7 mouse cellular contexts compared by ENCODE assay signal in the genomic region with DNA sequence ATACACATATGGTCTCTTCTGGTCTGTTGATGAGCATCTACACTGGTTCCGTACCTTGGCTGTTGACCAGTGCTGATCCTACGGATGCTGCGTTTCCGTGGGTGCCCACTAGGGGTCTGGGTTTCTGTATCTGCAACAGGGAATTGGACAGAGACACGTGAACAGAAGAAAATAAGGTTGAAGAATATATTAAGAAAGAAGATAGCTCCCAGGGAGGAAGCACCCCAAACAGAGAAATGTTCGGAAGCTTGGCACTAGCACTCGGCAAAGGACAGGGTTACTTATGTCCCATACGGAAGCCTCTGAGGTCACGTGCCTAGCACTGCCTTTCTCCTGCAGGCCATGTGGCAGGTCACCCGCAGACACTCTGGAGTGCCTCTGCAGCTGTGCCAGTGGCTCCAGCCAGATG. TPM values are rescaled to one million over a fixed set of nuclear protein-coding genes. Genes with fewer than 3 reads are reported as not detected.
DNase-seq lines count a peak whose midpoint lies in the region; ATAC-seq and TF ChIP-seq lines count a peak whose summit lies in the region.

No protein-coding gene starts in this region.

- no peak overlapping the region for H3K27ac ChIP-seq in CH12.LX (ENCODE audit: insufficient read depth, low read depth)
- H3K27ac ChIP-seq in lung, embryonic 16.5 days (ENCODE audit: low read length) = no peak overlapping the region

- ATAC-seq in lung, embryonic 16.5 days (ENCODE audit: low read depth) = peak; percentile 68; the same call in 1 of the 2 replicates

- in situ Hi-C loops in CH12.LX (cut with MboI; ENCODE audit: low pct_ligation_motif_present, low pct_unique_long_range_greater_than_20kb, low sequenced_read_pairs) = no loop called here

- H3K79me2 ChIP-seq in CH12.LX (replicated peaks; ENCODE audit: control insufficient read depth, extremely low read depth, insufficient read depth, poor library complexity, severe bottlenecking) = no peaks in the 10 kb centered on the region

- TF ChIP-seq EP300 in CH12.LX (IDR thresholded peaks at IDR 0.05; ENCODE audit: low read length) = no peak

- DNase-seq in A20 (ENCODE audit: low read depth, low spot score) (peak; percentile 65), CH12.LX (ENCODE audit: extremely low read depth) (peak; percentile 29)
- DNase-seq in cerebellum, adult 11-12 months = peak; percentile 47
- DNase-seq in gastrocnemius, postnatal 36 days = peak; percentile 12 to 29
- DNase-seq in kidney, adult 18-20 months = peak; percentile 67
- peak; percentile 34 for DNase-seq in spleen, adult 12 weeks (ENCODE audit: low spot score)

- H3K9me3 ChIP-seq in CH12.LX (replicated peaks; ENCODE audit: low read length) = no peaks in the 10 kb centered on the region
- no peaks in the 10 kb centered on the region for H3K9me3 ChIP-seq in lung, embryonic 16.5 days (ENCODE audit: control insufficient read depth, low read length)

- H3K36me3 ChIP-seq in CH12.LX (replicated peaks in 1 of 2; ENCODE audit: control insufficient read depth in 1 of 2, insufficient read depth in 1 of 2, low read length in 1 of 2) = no peaks in the 10 kb centered on the region
- H3K36me3 ChIP-seq in lung, embryonic 16.5 days (ENCODE audit: control insufficient read depth, insufficient read depth, low read length) = no peaks in the 10 kb centered on the region

- no peak overlapping the region for H3K4me2 ChIP-seq in CH12.LX (ENCODE audit: insufficient read depth, low read depth, poor library complexity, severe bottlenecking)
- H3K4me2 ChIP-seq in lung, embryonic 16.5 days (ENCODE audit: low read depth, low read length) = peak overlapping the region; percentile 13

- 44% methylated on average over 10 of the region's 10 CpGs for WGBS in lung, embryonic 16.5 days

- intact Hi-C loops in gastrocnemius, postnatal 36 days (cut with DNase I) = no loop called here

- TF ChIP-seq CTCF in CH12.LX (conservative IDR thresholded peaks at IDR 0.05 in 1 of 2, IDR thresholded peaks at IDR 0.05 in 1 of 2; ENCODE audit: low read depth in 2 of 2, low read length in 2 of 2) = peak; percentile 64 to 67

- no peak overlapping the region for H3K4me3 ChIP-seq in CH12.LX (replicated peaks in 1 of 3; ENCODE audit: low read depth in 2 of 3, low read length in 2 of 3, poor library complexity in 1 of 3)
- peak overlapping the region; percentile 3; the same call in 1 of the 2 replicates for H3K4me3 ChIP-seq in lung, embryonic 16.5 days (ENCODE audit: low read length)

- dilution Hi-C loops in CH12.LX (cut with MboI; ENCODE audit: extremely low pct_ligation_motif_present, extremely low pct_unique_long_range_greater_than_20kb, low sequenced_read_pairs) = no loop called here

- H3K9ac ChIP-seq in CH12.LX (ENCODE audit: insufficient read depth, low read depth) = no peak overlapping the region
- no peak overlapping the region for H3K9ac ChIP-seq in lung, embryonic 16.5 days (ENCODE audit: low read length)

- H3K4me1 ChIP-seq in CH12.LX (ENCODE audit: control insufficient read depth in 1 of 2, insufficient read depth in 2 of 2) = peaks cover 4 to 6% of the 10 kb centered on the region in 2 experiments; a peak in 3 of 4 replicates
- H3K4me1 ChIP-seq in lung, embryonic 16.5 days (replicated peaks; ENCODE audit: control insufficient read depth, insufficient read depth, low read length) = peaks cover 4% of the 10 kb centered on the region; the same call in 1 of the 2 replicates

- H3K27me3 ChIP-seq in CH12.LX (replicated peaks) = no peaks in the 10 kb centered on the region
- no peaks in the 10 kb centered on the region for H3K27me3 ChIP-seq in lung, embryonic 16.5 days (ENCODE audit: control insufficient read depth, insufficient read depth, low read depth, low read length)

- no peak for TF ChIP-seq POLR2A in CH12.LX (IDR thresholded peaks at IDR 0.05; ENCODE audit: low read depth, low read length)

- peak; percentile 33 for TF ChIP-seq RAD21 in CH12.LX (IDR thresholded peaks at IDR 0.05; ENCODE audit: low read depth, low read length)

TF ChIP-seq in CH12.LX, 34 proteins besides CTCF, POLR2A, EP300 and RAD21:
- TF ChIP-seq ZC3H11A (IDR thresholded peaks at IDR 0.05; ENCODE audit: low read depth, low read length) (no peak), ETS1 (conservative IDR thresholded peaks at IDR 0.05; ENCODE audit: low read depth, low read length) (no peak), MAX (IDR thresholded peaks at IDR 0.05; ENCODE audit: low read length) (peak; percentile 45), BHLHE40 (IDR thresholded peaks at IDR 0.05; ENCODE audit: low read depth, low read length) (peak; percentile 74), MXI1 (IDR thresholded peaks at IDR 0.05; ENCODE audit: low read depth, low read length) (0 out of 2 replicates have a peak, but pooled peaks have one; percentile 35), TCF12 (IDR thresholded peaks at IDR 0.05; ENCODE audit: low read depth, low read length) (no peak), POLR2AphosphoS2 (IDR thresholded peaks at IDR 0.05; ENCODE audit: low read depth, low read length) (no peak), SMC3 (IDR thresholded peaks at IDR 0.05; ENCODE audit: low read depth, low read length) (peak; percentile 44), MYC (IDR thresholded peaks at IDR 0.05; ENCODE audit: low read depth, low read length) (peak; percentile 63; the same call in 1 of the 2 replicates)

RNA-seq across cellular contexts. Expression of a gene that starts 46.6 kb away (rescaled TPM):
- total RNA-seq in CH12.LX (2012; rRNA removed) (267 and 310 TPM in 2 replicates), CH12.LX (2014; rRNA removed) (371 and 386 TPM in 2 replicates)
- 233 and 283 TPM in 2 replicates for polyA plus RNA-seq in CH12.LX (2012; ENCODE audit: insufficient read length, low read depth)
- total RNA-seq in gastrocnemius, postnatal 36 days (2021) = 100 to 1,000 TPM; 134 to 136 TPM
- 180 and 187 TPM in 2 replicates for polyA plus RNA-seq in lung, embryonic 16.5 days (2015; fragmentation: Nextera tagmentation; extraction: Ambion mirVana)
